Mouse (Mus musculus): ENCODE data around the gene Wrap53. TPM values are rescaled to one million over a fixed set of nuclear protein-coding genes. Genes with fewer than 3 reads are reported as not detected.
A peak's percentile ranks its signal among the peaks of the same experiment; 100 is the strongest.
"Not testable (repeated sequence)": the region's sequence is repeated elsewhere in the genome, so short reads cannot be mapped to it uniquely, and the experiment has no call there.

Wrap53 gene
- polyA plus RNA-seq, 1 experiment from 2014 or later, result 13.8 TPM

DNA sequence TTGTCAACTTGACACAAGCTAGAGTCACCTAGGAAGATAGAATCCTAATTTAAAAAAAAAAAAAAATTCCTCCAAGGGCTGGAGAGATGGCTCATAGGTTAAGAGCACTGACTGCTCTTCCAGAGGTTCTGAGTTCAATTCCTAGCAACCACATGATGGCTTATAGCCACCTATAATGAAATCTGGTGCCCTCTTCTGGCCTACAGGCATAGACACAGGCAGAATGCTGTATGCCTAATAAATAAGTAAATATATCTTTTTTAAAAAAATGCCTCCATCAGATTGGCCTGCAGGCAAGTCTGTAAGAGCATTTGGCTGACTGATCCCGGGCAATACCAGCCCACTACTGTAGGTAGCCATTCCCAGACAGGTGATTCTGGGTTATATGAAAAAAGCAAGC is 45.1 kb downstream of the Wrap53 start:
- no peaks in the 10 kb centered on the region for H3K36me3 ChIP-seq (ENCODE audit: insufficient read depth, low read length)
- 73% methylated on average over 1 of the region's 1 CpGs for WGBS

GRCm38 (mm10) chr11:69532480-69533150 is 47.4 kb downstream of the Wrap53 start:
- DNase-seq (ENCODE audit: low spot score), result no peak
- 79% methylated on average over 7 of the region's 7 CpGs for WGBS

More for the DNA sequence above, 45.1 kb downstream of the Wrap53 start:
- DNase-seq (ENCODE audit: low spot score), result no peak
- ATAC-seq, result no peak
- no peak overlapping the region for H3K9ac ChIP-seq (replicated peaks; ENCODE audit: low read depth)
- H3K27ac ChIP-seq (ENCODE audit: low read length), result no peak overlapping the region
- no peak overlapping the region for H3K4me2 ChIP-seq (replicated peaks; ENCODE audit: low read depth, low read length)
- no peaks in the 10 kb centered on the region for H3K9me3 ChIP-seq (ENCODE audit: low read length)
- no peak overlapping the region for H3K4me3 ChIP-seq (ENCODE audit: low read depth, low read length)
- H3K27me3 ChIP-seq (replicated peaks; ENCODE audit: insufficient read depth, low read length), result no peaks in the 10 kb centered on the region
- no peaks in the 10 kb centered on the region for H3K4me1 ChIP-seq (ENCODE audit: insufficient read depth, low read depth, low read length)
- TF ChIP-seq CTCF (IDR thresholded peaks at IDR 0.05), result peak; percentile 33; the same call in 1 of the 2 replicates
- TF ChIP-seq EP300 (IDR thresholded peaks at IDR 0.05), result no peak

GRCm38 (mm10) chr11:69530755-69531154 is 49.3 kb downstream of the Wrap53 start:
- not testable (repeated sequence) for H3K27me3 ChIP-seq (replicated peaks; ENCODE audit: insufficient read depth, low read length); H3K36me3 ChIP-seq (ENCODE audit: insufficient read depth, low read length); H3K4me2 ChIP-seq (replicated peaks; ENCODE audit: low read depth, low read length); ATAC-seq; H3K9ac ChIP-seq (replicated peaks; ENCODE audit: low read depth); H3K9me3 ChIP-seq (ENCODE audit: low read length); DNase-seq (ENCODE audit: low spot score); H3K4me1 ChIP-seq (ENCODE audit: insufficient read depth, low read depth, low read length); H3K27ac ChIP-seq (ENCODE audit: low read length); H3K4me3 ChIP-seq (ENCODE audit: low read depth, low read length)
- 88% methylated on average over 6 of the region's 6 CpGs for WGBS
- TF ChIP-seq CTCF (IDR thresholded peaks at IDR 0.05), result peak; percentile 35; the same call in 1 of the 2 replicates

More at GRCm38 (mm10) chr11:69532480-69533150, 47.4 kb downstream of the Wrap53 start:
- Histone ChIP-seq H3K9ac (replicated peaks; ENCODE audit: low read depth) (no peak overlapping the region), H3K36me3 (ENCODE audit: insufficient read depth, low read length) (no peaks in the 10 kb centered on the region), H3K9me3 (ENCODE audit: low read length) (no peaks in the 10 kb centered on the region), H3K4me3 (ENCODE audit: low read depth, low read length) (no peak overlapping the region), H3K27me3 (replicated peaks; ENCODE audit: insufficient read depth, low read length) (no peaks in the 10 kb centered on the region), H3K27ac (ENCODE audit: low read length) (no peak overlapping the region), H3K4me1 (ENCODE audit: insufficient read depth, low read depth, low read length) (no peaks in the 10 kb centered on the region), H3K4me2 (replicated peaks; ENCODE audit: low read depth, low read length) (no peak overlapping the region)
- no peak for ATAC-seq
- TF ChIP-seq EP300 (IDR thresholded peaks at IDR 0.05) (no peak), CTCF (IDR thresholded peaks at IDR 0.05) (no peak)

GRCm38 (mm10) chr11:69530281-69530680 is 49.8 kb downstream of the Wrap53 start:
- WGBS, result 81% methylated on average over 3 of the region's 3 CpGs
- H3K4me1 ChIP-seq (ENCODE audit: insufficient read depth, low read depth, low read length); H3K9ac ChIP-seq (replicated peaks; ENCODE audit: low read depth); H3K27ac ChIP-seq (ENCODE audit: low read length); H3K4me3 ChIP-seq (ENCODE audit: low read depth, low read length); H3K4me2 ChIP-seq (replicated peaks; ENCODE audit: low read depth, low read length); ATAC-seq; DNase-seq (ENCODE audit: low spot score); H3K9me3 ChIP-seq (ENCODE audit: low read length); H3K27me3 ChIP-seq (replicated peaks; ENCODE audit: insufficient read depth, low read length); H3K36me3 ChIP-seq (ENCODE audit: insufficient read depth, low read length): not testable (repeated sequence)

- Histone ChIP-seq H3K36me3 (ENCODE audit: insufficient read depth, low read length) (no peaks in the 10 kb centered on the region), H3K4me3 (ENCODE audit: low read depth, low read length) (no peak overlapping the region), H3K9ac (replicated peaks; ENCODE audit: low read depth) (no peak overlapping the region), H3K4me2 (replicated peaks; ENCODE audit: low read depth, low read length) (no peak overlapping the region), H3K9me3 (ENCODE audit: low read length) (no peaks in the 10 kb centered on the region), H3K27me3 (replicated peaks; ENCODE audit: insufficient read depth, low read length) (no peaks in the 10 kb centered on the region), H3K27ac (ENCODE audit: low read length) (no peak overlapping the region), H3K4me1 (ENCODE audit: insufficient read depth, low read depth, low read length) (no peaks in the 10 kb centered on the region)
- ATAC-seq (no peak), DNase-seq (ENCODE audit: low spot score) (no peak)
- WGBS, result 86% methylated on average over 4 of the region's 4 CpGs
- no peak for TF ChIP-seq CTCF (IDR thresholded peaks at IDR 0.05)
- no peak for TF ChIP-seq EP300 (IDR thresholded peaks at IDR 0.05)
Observed at GRCm38 (mm10) chr11:69528031-69528390, 52.0 kb downstream of the Wrap53 start.

DNA sequence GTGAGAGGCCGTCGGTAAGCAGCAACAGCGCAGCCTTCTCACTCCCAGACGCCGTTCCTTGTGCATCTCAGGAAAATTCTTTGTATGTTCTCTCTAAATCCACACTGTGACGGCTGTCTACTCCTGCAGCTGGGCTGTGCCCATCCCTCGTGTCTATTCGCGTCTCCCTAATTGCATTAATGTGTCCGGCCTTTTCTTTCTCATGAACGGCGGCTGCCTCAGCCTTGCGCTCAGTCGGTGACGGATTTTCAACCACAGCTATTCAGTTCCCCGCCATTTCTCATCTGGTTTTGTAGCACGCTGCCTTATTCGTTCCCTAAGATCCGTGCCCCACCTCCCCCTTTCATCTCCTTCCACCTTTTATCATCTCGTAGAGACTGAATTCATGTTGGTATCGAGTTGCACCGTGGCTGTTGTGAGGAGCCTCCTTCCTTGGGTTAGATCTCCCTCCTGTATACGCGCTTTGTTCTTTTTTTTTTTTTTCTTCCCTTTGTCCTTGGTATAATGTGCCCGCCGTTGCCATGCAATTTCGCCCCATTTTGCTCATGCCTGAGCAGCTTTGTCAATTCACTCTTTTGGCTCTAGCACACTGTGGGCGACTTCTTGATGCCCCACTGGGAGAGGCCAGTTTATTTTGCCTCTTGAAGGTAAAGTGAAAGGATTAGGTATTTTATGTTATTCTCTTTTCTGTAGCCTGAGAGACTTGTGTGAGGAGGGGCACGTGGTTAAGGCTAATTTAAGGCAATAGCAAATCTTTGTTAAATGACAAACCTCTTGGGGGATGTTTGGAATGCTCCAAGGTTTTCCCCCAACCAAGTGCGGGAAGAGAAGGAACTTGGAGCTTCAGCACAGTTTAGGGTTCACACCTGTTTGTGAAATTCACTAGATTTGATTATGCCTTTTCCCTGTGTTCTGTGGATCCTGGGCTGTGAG is 52.7 kb downstream of the Wrap53 start:
- Histone ChIP-seq H3K9ac (replicated peaks; ENCODE audit: low read depth) (no peak overlapping the region), H3K36me3 (ENCODE audit: insufficient read depth, low read length) (no peaks in the 10 kb centered on the region), H3K4me1 (ENCODE audit: insufficient read depth, low read depth, low read length) (no peaks in the 10 kb centered on the region), H3K4me2 (replicated peaks; ENCODE audit: low read depth, low read length) (peak overlapping the region; percentile 32), H3K9me3 (ENCODE audit: low read length) (no peaks in the 10 kb centered on the region), H3K4me3 (ENCODE audit: low read depth, low read length) (no peak overlapping the region), H3K27me3 (replicated peaks; ENCODE audit: insufficient read depth, low read length) (no peaks in the 10 kb centered on the region), H3K27ac (ENCODE audit: low read length) (no peak overlapping the region)
- whole genome bisulfite sequencing, result 18% methylated on average over 30 of the region's 30 CpGs
- TF ChIP-seq EP300 (IDR thresholded peaks at IDR 0.05) (no peak), CTCF (IDR thresholded peaks at IDR 0.05) (no peak)
- ATAC-seq (no peak), DNase-seq (ENCODE audit: low spot score) (no peak)

Measured in lung, postnatal 0 days (tissue).